30 mouse cellular contexts compared by ENCODE assay signal in the genomic region with DNA sequence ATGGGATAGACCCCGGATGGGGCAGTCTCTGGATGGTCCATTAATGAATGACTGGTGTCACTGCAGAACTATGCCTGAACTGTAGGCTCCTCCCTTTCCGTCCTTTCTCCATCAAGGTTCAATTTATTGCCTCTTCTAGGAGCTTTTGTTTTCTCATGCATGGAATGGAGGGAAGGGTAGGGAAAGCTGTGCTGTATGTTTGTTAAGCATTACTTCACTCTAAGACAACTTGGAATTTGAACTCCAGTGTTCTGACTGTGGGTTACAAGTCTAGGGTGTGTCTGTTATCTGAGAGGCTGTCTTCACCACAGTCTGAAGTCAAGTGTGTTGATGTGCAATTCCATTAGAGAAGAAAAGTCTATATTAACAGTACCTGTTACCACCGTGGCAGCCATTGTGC. TPM values are rescaled to one million over a fixed set of nuclear protein-coding genes. Genes with fewer than 3 reads are reported as not detected.
DNase-seq lines count a peak whose midpoint lies in the region; ATAC-seq and TF ChIP-seq lines count a peak whose summit lies in the region.
"Had no signal": no experiment of that assay in that cellular context is flagged by ENCODE, and none has a peak within 500 bp of the region (broad histone marks: within the 10 kb centered on the region; RNA-seq: fewer than 3 reads in every experiment).

No protein-coding gene starts in this region.

- TF ChIP-seq CTCF in stomach, postnatal 0 days (IDR thresholded peaks at IDR 0.05; ENCODE audit: low read depth) = no peak

- H3K4me3 ChIP-seq in intestine, embryonic 14.5 days (ENCODE audit: low read depth, low read length) = no peak overlapping the region
- H3K4me3 ChIP-seq in myocyte = no peak overlapping the region
- H3K4me3 ChIP-seq in stomach, postnatal 0 days (ENCODE audit: low read depth, low read length) = no peak overlapping the region
- H3K4me3 ChIP-seq: forebrain, embryonic 13.5 days; heart, embryonic 12.5 days; hindbrain, embryonic 15.5 days; liver, embryonic 15.5 days; neural tube, embryonic 13.5 days had no signal

- 0 out of 2 replicates have a peak overlapping the region, but pooled peaks have one; percentile 1 for H3K4me2 ChIP-seq in intestine, embryonic 14.5 days (ENCODE audit: low read length)
- H3K4me2 ChIP-seq in myocyte (ENCODE audit: low read depth) = peak overlapping the region; percentile 35
- H3K4me2 ChIP-seq in stomach, postnatal 0 days (replicated peaks; ENCODE audit: low read depth) = no peak overlapping the region
- H3K4me2 ChIP-seq: forebrain, embryonic 13.5 days; heart, embryonic 12.5 days; hindbrain, embryonic 15.5 days; liver, embryonic 15.5 days; lung, embryonic 14.5 days; neural tube, embryonic 13.5 days had no signal

- no peak for TF ChIP-seq EP300 in stomach, postnatal 0 days (optimal IDR thresholded peaks at IDR 0.05)

- H3K79me2 ChIP-seq in myocyte (ENCODE audit: control insufficient read depth, insufficient read depth) = peaks cover 82% of the 10 kb centered on the region

- no peaks in the 10 kb centered on the region for H3K9me3 ChIP-seq in intestine, embryonic 14.5 days (ENCODE audit: control insufficient read depth, low read length)
- no peaks in the 10 kb centered on the region for H3K9me3 ChIP-seq in stomach, postnatal 0 days (ENCODE audit: control insufficient read depth, low read length)
- H3K9me3 ChIP-seq: forebrain, embryonic 13.5 days; heart, embryonic 12.5 days; hindbrain, embryonic 15.5 days; liver, embryonic 15.5 days; neural tube, embryonic 13.5 days had no signal

- H3K4me1 ChIP-seq in intestine, embryonic 14.5 days (replicated peaks; ENCODE audit: control insufficient read depth, insufficient read depth, low read length) = 0 out of 2 replicates have a peak, but pooled peaks cover 6% of the 10 kb centered on the region
- H3K4me1 ChIP-seq in stomach, postnatal 0 days (replicated peaks; ENCODE audit: control insufficient read depth, insufficient read depth) = no peaks in the 10 kb centered on the region
- H3K4me1 ChIP-seq: forebrain, embryonic 13.5 days; hindbrain, embryonic 15.5 days; neural tube, embryonic 13.5 days had no signal

- peak; percentile 94 for ATAC-seq in intestine, embryonic 14.5 days (replicated peaks; ENCODE audit: low FRiP score, low TSS enrichment, low read depth)
- peak; percentile 96 for ATAC-seq in stomach, postnatal 0 days (ENCODE audit: low FRiP score, low TSS enrichment)
- ATAC-seq: forebrain, embryonic 13.5 days; midbrain, embryonic 16.5 days had no signal

- H3K27ac ChIP-seq in intestine, embryonic 14.5 days (ENCODE audit: low read depth) = no peak overlapping the region
- H3K27ac ChIP-seq in stomach, postnatal 0 days (replicated peaks) = no peak overlapping the region; the same call in 1 of the 2 replicates
- H3K27ac ChIP-seq: forebrain, embryonic 13.5 days; hindbrain, embryonic 15.5 days; liver, embryonic 15.5 days; neural tube, embryonic 13.5 days had no signal

- no peak overlapping the region for H3ac ChIP-seq in myocyte (ENCODE audit: control insufficient read depth, insufficient read length)

- DNase-seq in ES-CJ7 (ENCODE audit: low read depth, low spot score) = peak; percentile 10
- no peak for DNase-seq in intestine, embryonic 14.5 days (ENCODE audit: low spot score)
- DNase-seq in stomach, postnatal 0 days (ENCODE audit: low spot score) = peak; percentile 42
- DNase-seq in neural tube, embryonic 10.5 days (ENCODE audit: extremely low spot score, low spot score) = no peak
- DNase-seq in B cell, adult 2 months = no peak
- no peak for DNase-seq in heart, adult 11 months
- DNase-seq: adrenal gland, postnatal 10 days; cerebellum, adult 8-10 months; cerebellum, postnatal 36 days; gastrocnemius, postnatal 25 days; heart, adult 18-20 months; kidney, postnatal 36 days; layer of hippocampus, adult 9-11 months; lung, embryonic 14.5 days; lung, postnatal 14 days; right cerebral cortex, postnatal 4 days; thymus, adult 2 months; thymus, postnatal 36 days had no signal

- no peak overlapping the region for H3K9ac ChIP-seq in intestine, embryonic 14.5 days (ENCODE audit: low read length)
- H3K9ac ChIP-seq in stomach, postnatal 0 days (ENCODE audit: low read length) = no peak overlapping the region
- H3K9ac ChIP-seq: forebrain, embryonic 13.5 days; heart, embryonic 12.5 days; hindbrain, embryonic 15.5 days; liver, embryonic 15.5 days; lung, embryonic 14.5 days; neural tube, embryonic 13.5 days had no signal

- no peak for TF ChIP-seq POLR2A in myocyte (IDR thresholded peaks at IDR 0.05; ENCODE audit: insufficient read length, low read depth)

- H3K27me3 ChIP-seq in intestine, embryonic 14.5 days (replicated peaks; ENCODE audit: control insufficient read depth, insufficient read depth, low read length) = no peaks in the 10 kb centered on the region
- no peaks in the 10 kb centered on the region for H3K27me3 ChIP-seq in myocyte (ENCODE audit: control insufficient read depth, insufficient read depth, insufficient read length)
- no peaks in the 10 kb centered on the region for H3K27me3 ChIP-seq in stomach, postnatal 0 days (ENCODE audit: control insufficient read depth, insufficient read depth, low read length)
- H3K27me3 ChIP-seq: forebrain, embryonic 13.5 days; heart, embryonic 12.5 days; hindbrain, embryonic 15.5 days; liver, embryonic 15.5 days; neural tube, embryonic 13.5 days had no signal

- no peaks in the 10 kb centered on the region for H3K36me3 ChIP-seq in intestine, embryonic 14.5 days (ENCODE audit: control insufficient read depth, insufficient read depth, low read length)
- H3K36me3 ChIP-seq in myocyte (ENCODE audit: control insufficient read depth, insufficient read depth) = no peaks in the 10 kb centered on the region
- H3K36me3 ChIP-seq in stomach, postnatal 0 days (ENCODE audit: control insufficient read depth, insufficient read depth, low read length) = no peaks in the 10 kb centered on the region
- H3K36me3 ChIP-seq: heart, embryonic 12.5 days; hindbrain, embryonic 15.5 days; liver, embryonic 15.5 days; neural tube, embryonic 13.5 days had no signal

- 58% methylated on average over 3 of the region's 3 CpGs for WGBS in intestine, embryonic 14.5 days
- WGBS in stomach, postnatal 0 days = 57% methylated on average over 3 of the region's 3 CpGs

TF ChIP-seq in myocyte, 11 proteins besides CTCF, POLR2A, EP300 and RAD21:
- TF ChIP-seq SRF (IDR thresholded peaks at IDR 0.05; ENCODE audit: control insufficient read depth, insufficient read length, low read depth) = no peak
- no peak for TF ChIP-seq POLR2AphosphoS2 (IDR thresholded peaks at IDR 0.05; ENCODE audit: insufficient read length, low read depth)
- TF ChIP-seq MYOG (IDR thresholded peaks at IDR 0.05; ENCODE audit: control insufficient read depth in 1 of 3, insufficient read depth in 1 of 3, insufficient read length in 2 of 3, low read depth in 2 of 3) = no peak
- no peak for TF ChIP-seq TCF12 (IDR thresholded peaks at IDR 0.05; ENCODE audit: insufficient read depth, poor library complexity, severe bottlenecking)
- TF ChIP-seq MAX (IDR thresholded peaks at IDR 0.05; ENCODE audit: low read depth) = no peak
- TF ChIP-seq TCF3 (IDR thresholded peaks at IDR 0.05; ENCODE audit: insufficient read length, low read depth) = no peak
- no peak for TF ChIP-seq E2F4 (IDR thresholded peaks at IDR 0.05; ENCODE audit: insufficient read depth)
- no peak for TF ChIP-seq USF1 (IDR thresholded peaks at IDR 0.05; ENCODE audit: low read depth)
- no peak for TF ChIP-seq MYOD1 (IDR thresholded peaks at IDR 0.05; ENCODE audit: control insufficient read depth in 1 of 3, insufficient read length in 2 of 3, low read depth in 2 of 3)
- no peak for TF ChIP-seq CEBPB (IDR thresholded peaks at IDR 0.05; ENCODE audit: insufficient read depth, poor library complexity, severe bottlenecking)
- no peak for TF ChIP-seq REST (IDR thresholded peaks at IDR 0.05; ENCODE audit: insufficient read depth, insufficient read length)
TF ChIP-seq in myocyte: peak in this region for 0.

RNA-seq across cellular contexts. Expression of a gene that starts 17.0 kb away (rescaled TPM):
- 14.6 and 17.0 TPM in 2 replicates for polyA plus RNA-seq in intestine, embryonic 14.5 days (2014; fragmentation: Nextera tagmentation; extraction: Ambion mirVana)
- 26.9 TPM for polyA plus RNA-seq in myocyte (2012; fragmentation: generic; extraction: Trizol)
- 13.0 and 13.1 TPM in 2 replicates for polyA plus RNA-seq in stomach, postnatal 0 days (2015; fragmentation: Nextera tagmentation; extraction: Ambion mirVana)

RNA-seq across cellular contexts. Expression of a gene that starts 43.2 kb away (rescaled TPM):
- 0.94 and 1.6 TPM in 2 replicates for polyA plus RNA-seq in intestine, embryonic 14.5 days (2014; fragmentation: Nextera tagmentation; extraction: Ambion mirVana)
- 0.06 TPM for polyA plus RNA-seq in myocyte (2012; fragmentation: generic; extraction: Trizol)
- 16.3 and 17.4 TPM in 2 replicates for polyA plus RNA-seq in stomach, postnatal 0 days (2015; fragmentation: Nextera tagmentation; extraction: Ambion mirVana)
- polyA plus RNA-seq: forebrain, embryonic 13.5 days; heart, embryonic 12.5 days; heart, postnatal 0 days; hindbrain, embryonic 15.5 days; inflammation-experienced regulatory T-cells, adult 6 months; kidney, embryonic 14.5 days; limb, embryonic 11.5 days; liver, adult 2 months; lung, embryonic 14.5 days; midbrain, embryonic 16.5 days; neural tube, embryonic 13.5 days had no signal

RNA-seq across cellular contexts. Expression of a gene that starts 46.4 kb away (rescaled TPM):
- polyA plus RNA-seq in intestine, embryonic 14.5 days (2014; fragmentation: Nextera tagmentation; extraction: Ambion mirVana) = 1,786 and 2,002 TPM in 2 replicates
- 2,495 TPM for polyA plus RNA-seq in myocyte (2012; fragmentation: generic; extraction: Trizol)
- polyA plus RNA-seq in stomach, postnatal 0 days (2015; fragmentation: Nextera tagmentation; extraction: Ambion mirVana) = 3,095 and 3,545 TPM in 2 replicates

Comparison
In these comparisons a context has a peak if more than half of its experiments do, and no peak if none do; other contexts are left out.
1. DNase-seq: peak in ES-CJ7 (single experiment) and stomach, postnatal 0 days (single experiment); none in intestine, embryonic 14.5 days (single experiment), neural tube, embryonic 10.5 days (single experiment), B cell, adult 2 months (0 of 2) and heart, adult 11 months (single experiment).